Mouse (Mus musculus): Measurements from ENCODE around the gene Prkca.

Gene Prkca

GRCm38 (mm10) chr11:108343789-108344462 lies at the start of gene Prkca:
Gene Prkca, minus strand, starts transcription at chr11:108343928.
- no peak for TF ChIP-seq GATA4 (IDR thresholded peaks at IDR 0.05; ENCODE audit: insufficient replicate concordance, low read length)

GRCm38 (mm10) chr11:108385666-108386024 lies 41.9 kb upstream of the Prkca start:
- no peak for TF ChIP-seq GATA4 (IDR thresholded peaks at IDR 0.05; ENCODE audit: insufficient replicate concordance, low read length)

DNA sequence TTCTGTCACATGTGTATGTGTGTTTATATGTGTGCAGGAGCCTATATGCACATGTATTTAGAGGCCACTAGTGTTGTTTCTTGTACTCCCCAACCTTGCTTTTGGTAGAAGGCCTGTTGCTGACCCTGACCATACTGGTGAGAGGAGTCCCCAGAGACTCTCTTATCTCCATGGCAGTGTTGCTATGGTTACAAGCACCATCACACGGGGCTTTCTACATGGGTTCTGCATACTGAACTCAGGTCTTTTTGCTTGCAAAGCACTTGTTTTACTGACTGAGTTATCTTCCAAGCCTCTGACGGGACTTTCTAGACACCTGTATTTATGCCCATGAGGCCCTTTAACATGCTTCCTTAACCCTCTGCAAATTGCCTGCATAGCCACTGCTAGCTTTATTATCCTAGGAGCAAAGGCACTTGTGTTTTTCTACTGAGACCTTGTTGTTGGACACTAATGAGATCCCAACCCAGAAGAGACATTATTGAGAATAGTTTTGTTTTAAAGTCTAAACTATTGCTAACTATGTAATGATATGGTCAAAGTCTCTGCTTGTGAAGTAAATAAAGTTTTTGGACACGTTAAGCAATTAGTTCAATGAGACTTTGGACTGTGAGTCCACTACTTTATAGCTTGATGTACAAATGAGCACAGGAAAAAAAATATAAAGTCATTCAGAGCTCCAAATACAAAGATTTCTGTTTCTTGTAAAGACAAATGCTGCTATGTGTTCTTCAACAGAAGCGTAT lies 41.4 kb upstream of the Prkca start:
- no peak for TF ChIP-seq GATA4 (IDR thresholded peaks at IDR 0.05; ENCODE audit: insufficient replicate concordance, low read length)

GRCm38 (mm10) chr11:108382664-108383063 lies 38.9 kb upstream of the Prkca start:
- no peak for TF ChIP-seq GATA4 (IDR thresholded peaks at IDR 0.05; ENCODE audit: insufficient replicate concordance, low read length)

DNA sequence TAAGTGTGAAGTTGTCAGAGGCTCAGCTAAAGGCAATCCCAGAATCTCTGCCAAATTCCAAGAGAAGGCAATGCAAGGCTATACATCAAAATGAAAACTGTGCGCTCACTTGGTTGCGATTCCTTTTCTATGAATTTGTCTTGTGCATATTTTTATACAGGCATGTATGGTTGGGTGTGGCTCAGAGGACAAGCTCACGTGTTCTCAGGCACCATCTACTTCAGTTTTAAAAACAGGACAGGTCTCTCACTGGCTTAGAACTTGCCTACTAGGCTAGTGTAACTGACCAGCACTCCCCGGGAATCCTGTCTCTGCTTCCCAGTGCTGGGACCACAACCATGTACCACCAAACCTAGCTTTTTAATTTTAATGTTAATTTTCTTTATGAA lies 34.6 kb upstream of the Prkca start:
- no peak for TF ChIP-seq GATA4 (IDR thresholded peaks at IDR 0.05; ENCODE audit: insufficient replicate concordance, low read length)

DNA sequence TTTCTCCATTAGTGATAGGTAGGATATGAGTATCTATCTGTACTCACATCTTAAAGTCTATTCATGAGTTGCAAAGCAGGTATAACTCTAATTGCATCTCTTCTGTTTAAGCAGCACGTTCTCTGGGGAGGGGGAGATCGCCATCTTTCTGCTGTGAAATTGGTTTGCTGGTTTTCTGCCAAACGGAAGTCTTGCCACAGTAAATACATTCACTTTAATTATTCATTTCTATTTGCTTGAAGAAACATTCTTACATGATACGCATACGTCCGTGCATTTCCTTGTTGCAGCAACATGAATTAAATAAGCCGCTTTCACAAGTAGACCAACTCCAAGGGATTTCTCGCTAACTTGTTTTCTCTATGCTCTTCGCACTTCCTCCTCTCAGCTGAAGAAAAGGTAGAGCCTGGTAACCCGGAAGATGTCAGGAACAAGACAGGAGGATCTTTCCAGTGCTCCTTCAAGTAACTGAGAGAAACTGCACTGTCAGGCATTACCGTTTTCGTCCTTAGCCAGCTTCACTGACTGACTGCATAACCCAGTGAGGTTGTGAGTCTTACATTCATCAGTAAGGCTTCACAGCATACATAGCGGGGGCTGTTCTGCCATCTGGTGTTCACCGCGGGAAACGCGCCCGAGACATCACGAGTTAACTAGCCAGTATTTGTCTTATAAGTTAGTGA lies 34.1 kb upstream of the Prkca start:
- no peak for TF ChIP-seq GATA4 (IDR thresholded peaks at IDR 0.05; ENCODE audit: insufficient replicate concordance, low read length)

DNA sequence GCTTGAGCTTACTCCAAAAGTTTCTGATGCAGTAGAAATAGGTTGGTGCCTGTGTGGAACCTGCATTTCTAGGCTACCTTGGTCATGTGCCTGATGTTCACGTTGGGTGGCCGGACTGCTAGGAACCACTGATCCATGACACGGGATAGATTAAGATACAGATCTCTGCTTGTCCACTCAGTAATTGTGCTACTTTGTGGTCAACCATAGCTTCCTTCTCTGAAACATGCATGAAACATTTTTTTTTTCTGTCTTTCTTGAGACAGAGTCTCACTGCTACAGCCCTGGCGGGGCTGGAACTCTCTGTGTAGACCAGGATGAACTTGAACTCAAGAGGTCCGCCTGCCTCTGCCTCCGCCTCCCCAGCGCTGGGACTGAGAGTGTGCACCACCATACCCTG lies 33.1 kb upstream of the Prkca start:
- no peak for TF ChIP-seq GATA4 (IDR thresholded peaks at IDR 0.05; ENCODE audit: insufficient replicate concordance, low read length)

GRCm38 (mm10) chr11:108367046-108367445 lies 23.3 kb upstream of the Prkca start:
- no peak for TF ChIP-seq GATA4 (IDR thresholded peaks at IDR 0.05; ENCODE audit: insufficient replicate concordance, low read length)

DNA sequence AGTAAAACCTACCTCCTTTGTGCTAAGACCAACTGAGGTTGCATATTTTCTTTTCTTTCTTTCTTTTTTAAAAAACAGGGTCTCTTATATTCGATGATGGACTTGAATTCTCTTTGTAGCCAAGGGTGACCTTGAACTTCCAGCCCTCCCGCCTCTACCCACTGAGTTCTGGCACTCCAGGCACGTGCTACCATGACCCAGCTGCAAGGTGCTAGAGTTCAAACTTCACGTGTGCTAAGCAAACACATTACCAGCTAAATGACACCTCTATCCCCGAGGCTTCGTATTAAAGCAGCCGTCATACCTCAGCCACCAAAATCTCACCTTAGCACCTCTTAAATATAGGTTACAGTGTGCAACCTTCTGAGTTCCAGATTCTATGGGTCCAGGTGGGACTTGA lies 21.9 kb upstream of the Prkca start:
- no peak for TF ChIP-seq GATA4 (IDR thresholded peaks at IDR 0.05; ENCODE audit: insufficient replicate concordance, low read length)

GRCm38 (mm10) chr11:108364945-108365589 lies 21.3 kb upstream of the Prkca start:
- TF ChIP-seq GATA4 (IDR thresholded peaks at IDR 0.05; ENCODE audit: insufficient replicate concordance, low read length) = no peak

DNA sequence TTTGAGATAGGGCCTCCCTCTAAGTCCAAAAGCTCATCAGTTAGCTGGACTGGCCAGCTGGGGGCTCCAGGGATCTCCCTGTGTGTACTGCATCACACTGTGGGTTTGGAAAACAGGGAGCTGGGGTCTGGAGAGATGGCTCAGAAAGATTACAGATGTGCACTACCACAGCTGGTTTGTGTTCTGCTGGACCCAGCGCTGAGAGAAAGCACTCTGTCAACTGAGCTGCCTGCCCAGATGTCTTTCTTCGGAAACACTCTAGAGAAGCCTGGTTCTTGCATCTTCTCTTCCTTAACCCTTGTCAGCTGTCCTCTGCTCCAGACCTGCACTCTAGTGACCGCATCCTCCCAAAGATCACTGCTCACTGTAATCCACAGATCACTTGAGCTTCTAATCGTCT lies 20.3 kb upstream of the Prkca start:
- TF ChIP-seq GATA4 (IDR thresholded peaks at IDR 0.05; ENCODE audit: insufficient replicate concordance, low read length) = no peak

DNA sequence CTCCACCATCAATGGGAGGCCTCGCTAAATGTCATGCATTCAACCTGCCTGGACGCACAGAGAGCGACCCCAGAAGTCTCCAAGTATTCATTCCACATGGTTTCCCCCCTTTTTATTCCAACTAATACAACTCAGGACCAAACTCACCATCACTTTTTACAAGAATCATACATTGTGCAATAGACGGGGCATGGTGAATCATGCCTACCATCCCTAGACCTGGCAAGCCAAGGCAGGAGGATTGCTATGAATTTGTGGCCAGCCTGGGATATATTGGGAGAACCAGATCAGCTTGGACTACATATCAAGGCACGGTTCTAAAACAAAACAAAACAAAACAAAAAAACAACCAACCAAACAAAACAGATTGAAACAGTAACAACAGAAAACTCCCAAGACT lies 19.2 kb upstream of the Prkca start:
- no peak for TF ChIP-seq GATA4 (IDR thresholded peaks at IDR 0.05; ENCODE audit: insufficient replicate concordance, low read length)

GRCm38 (mm10) chr11:108360983-108361382 lies 17.3 kb upstream of the Prkca start:
- TF ChIP-seq GATA4 (IDR thresholded peaks at IDR 0.05; ENCODE audit: insufficient replicate concordance, low read length) = no peak

DNA sequence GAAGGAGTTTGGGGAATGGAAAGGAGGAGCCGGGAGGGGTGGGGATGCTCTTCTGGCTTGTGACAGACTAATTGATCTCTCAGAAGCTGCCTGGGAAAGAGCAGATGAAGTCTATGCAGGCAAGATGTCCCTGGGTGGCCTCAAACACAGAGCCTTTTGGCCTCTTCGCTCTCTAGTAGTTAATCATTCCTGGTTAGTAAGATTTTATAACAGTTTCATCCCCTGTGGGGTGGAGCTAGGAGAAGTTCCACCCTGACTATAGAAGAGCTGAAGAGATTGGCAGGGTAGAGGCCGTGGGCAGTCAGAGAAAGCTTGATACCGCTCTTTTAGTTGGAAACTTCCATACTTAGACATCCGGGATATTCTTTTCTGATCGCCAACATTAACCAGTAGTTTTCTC lies 15.2 kb upstream of the Prkca start:
- TF ChIP-seq GATA4 (IDR thresholded peaks at IDR 0.05; ENCODE audit: insufficient replicate concordance, low read length) = no peak

GRCm38 (mm10) chr11:108356020-108356419 lies 12.3 kb upstream of the Prkca start:
- TF ChIP-seq GATA4 (IDR thresholded peaks at IDR 0.05; ENCODE audit: insufficient replicate concordance, low read length) = no peak
